Mouse (Mus musculus): ENCODE measurements around the gene Gnb3. TPM values are rescaled to one million over a fixed set of nuclear protein-coding genes. Genes with fewer than 3 reads are reported as not detected.

The Gnb3 gene
- polyA plus RNA-seq, 1 experiment from 2014 or later, result 1.2 TPM

GRCm38 (mm10) chr6:124863658-124864298, 23.7 kb upstream of the Gnb3 start, which contains the start of gene Gpr162:
TSS of gene Gpr162 (minus strand) at chr6:124863983.
- Histone ChIP-seq H3K9me3 (no peaks in the 10 kb centered on the region), H3K36me3 (no peaks in the 10 kb centered on the region), H3K27ac (no peak within 1 kb of the TSS), H3K4me1 (replicated peaks) (peaks cover 28% of the 10 kb centered on the region), H3K9ac (peak within 1 kb of the TSS; percentile 47), H3K4me2 (replicated peaks) (peak within 1 kb of the TSS; percentile 80), H3K27me3 (replicated peaks) (peaks cover 20% of the 10 kb centered on the region), H3K4me3 (replicated peaks) (peak within 1 kb of the TSS; percentile 48)
- WGBS, result under 1% methylated on average over 37 of the region's 43 CpGs
- ATAC-seq, result peak; percentile 81

- Histone ChIP-seq H3K4me2 (replicated peaks) (peak overlapping the region; percentile 80), H3K27ac (no peak overlapping the region), H3K9me3 (no peaks in the 10 kb centered on the region), H3K9ac (peak overlapping the region; percentile 47), H3K4me3 (replicated peaks) (peak overlapping the region; percentile 48), H3K36me3 (no peaks in the 10 kb centered on the region), H3K27me3 (replicated peaks) (peaks cover 21% of the 10 kb centered on the region), H3K4me1 (replicated peaks) (peaks cover 32% of the 10 kb centered on the region)
- ATAC-seq, result peak; percentile 51
- WGBS, result 1% methylated on average over 16 of the region's 16 CpGs
These were observed 23.1 kb upstream of the Gnb3 start for GRCm38 (mm10) chr6:124863125-124863657.

- Histone ChIP-seq H3K9me3 (no peaks in the 10 kb centered on the region), H3K27ac (no peak overlapping the region), H3K4me3 (replicated peaks) (peak overlapping the region; percentile 48), H3K27me3 (replicated peaks) (peaks cover 21% of the 10 kb centered on the region), H3K4me1 (replicated peaks) (peaks cover 34% of the 10 kb centered on the region), H3K4me2 (replicated peaks) (peak overlapping the region; percentile 80), H3K9ac (no peak overlapping the region), H3K36me3 (no peaks in the 10 kb centered on the region)
- peak; percentile 2; the same call in 1 of the 2 replicates for ATAC-seq
- 15% methylated on average over 8 of the region's 8 CpGs for WGBS
These were observed 22.5 kb upstream of the Gnb3 start for GRCm38 (mm10) chr6:124862406-124863124.

- WGBS, result 40% methylated on average over 3 of the region's 3 CpGs
- no peak for ATAC-seq
- no peaks in the 10 kb centered on the region for H3K36me3 ChIP-seq
- no peak overlapping the region for H3K9ac ChIP-seq
- no peaks in the 10 kb centered on the region for H3K9me3 ChIP-seq
- peaks cover 20% of the 10 kb centered on the region for H3K27me3 ChIP-seq (replicated peaks)
- peaks cover 34% of the 10 kb centered on the region for H3K4me1 ChIP-seq (replicated peaks)
- H3K4me2 ChIP-seq (replicated peaks), result no peak overlapping the region
- no peak overlapping the region for H3K27ac ChIP-seq
- no peak overlapping the region for H3K4me3 ChIP-seq (replicated peaks)
These were observed 21.7 kb upstream of the Gnb3 start for GRCm38 (mm10) chr6:124861802-124862201.

- Histone ChIP-seq H3K27me3 (replicated peaks) (peaks cover 20% of the 10 kb centered on the region), H3K4me1 (replicated peaks) (peaks cover 37% of the 10 kb centered on the region), H3K36me3 (no peaks in the 10 kb centered on the region), H3K27ac (no peak overlapping the region), H3K4me2 (replicated peaks) (no peak overlapping the region), H3K9me3 (no peaks in the 10 kb centered on the region), H3K9ac (no peak overlapping the region), H3K4me3 (replicated peaks) (no peak overlapping the region)
- WGBS, result 83% methylated on average over 19 of the region's 19 CpGs
- ATAC-seq, result no peak
These were observed 21.2 kb upstream of the Gnb3 start for GRCm38 (mm10) chr6:124861266-124861665.

- 83% methylated on average over 9 of the region's 9 CpGs for WGBS
- H3K9ac ChIP-seq, result no peak overlapping the region
- peaks cover 37% of the 10 kb centered on the region for H3K4me1 ChIP-seq (replicated peaks)
- H3K36me3 ChIP-seq, result no peaks in the 10 kb centered on the region
- no peak for ATAC-seq
- H3K27ac ChIP-seq, result no peak overlapping the region
- no peaks in the 10 kb centered on the region for H3K9me3 ChIP-seq
- H3K4me2 ChIP-seq (replicated peaks), result no peak overlapping the region
- no peak overlapping the region for H3K4me3 ChIP-seq (replicated peaks)
- H3K27me3 ChIP-seq (replicated peaks), result peaks cover 21% of the 10 kb centered on the region
These were observed 20.4 kb upstream of the Gnb3 start for GRCm38 (mm10) chr6:124860511-124860910.

GRCm38 (mm10) chr6:124859725-124860124, 19.6 kb upstream of the Gnb3 start:
- peaks cover 21% of the 10 kb centered on the region for H3K27me3 ChIP-seq (replicated peaks)
- WGBS, result 7% methylated on average over 12 of the region's 12 CpGs
- H3K4me1 ChIP-seq (replicated peaks), result peaks cover 37% of the 10 kb centered on the region
- peak overlapping the region; percentile 36; the same call in 1 of the 2 replicates for H3K27ac ChIP-seq
- peak overlapping the region; percentile 26; the same call in 1 of the 2 replicates for H3K4me2 ChIP-seq (replicated peaks)
- no peaks in the 10 kb centered on the region for H3K36me3 ChIP-seq
- H3K4me3 ChIP-seq (replicated peaks), result 0 out of 2 replicates have a peak overlapping the region, but pooled peaks have one; percentile 2
- no peak overlapping the region for H3K9ac ChIP-seq
- H3K9me3 ChIP-seq, result no peaks in the 10 kb centered on the region
- peak; percentile 12; the same call in 1 of the 2 replicates for ATAC-seq

- ATAC-seq, result no peak
- 75% methylated on average over 28 of the region's 28 CpGs for WGBS
- peak overlapping the region; percentile 95 for H3K4me2 ChIP-seq (replicated peaks)
- H3K27ac ChIP-seq, result no peak overlapping the region
- no peaks in the 10 kb centered on the region for H3K36me3 ChIP-seq
- no peaks in the 10 kb centered on the region for H3K9me3 ChIP-seq
- peaks cover 32% of the 10 kb centered on the region for H3K4me1 ChIP-seq (replicated peaks)
- no peak overlapping the region for H3K4me3 ChIP-seq (replicated peaks)
- H3K27me3 ChIP-seq (replicated peaks), result peaks cover 21% of the 10 kb centered on the region
- H3K9ac ChIP-seq, result no peak overlapping the region
These were observed 18.7 kb upstream of the Gnb3 start for GRCm38 (mm10) chr6:124858561-124859318.

- H3K27me3 ChIP-seq (replicated peaks), result peaks cover 19% of the 10 kb centered on the region
- H3K9ac ChIP-seq, result peak overlapping the region; percentile 83; the same call in 1 of the 2 replicates
- WGBS, result 28% methylated on average over 26 of the region's 26 CpGs
- peak overlapping the region; percentile 95; the same call in 1 of the 2 replicates for H3K27ac ChIP-seq
- H3K9me3 ChIP-seq, result no peaks in the 10 kb centered on the region
- peak overlapping the region; percentile 81 for H3K4me3 ChIP-seq (replicated peaks)
- H3K36me3 ChIP-seq, result no peaks in the 10 kb centered on the region
- peaks cover 27% of the 10 kb centered on the region for H3K4me1 ChIP-seq (replicated peaks)
- no peak for ATAC-seq
- H3K4me2 ChIP-seq (replicated peaks), result peak overlapping the region; percentile 95
These were observed 17.9 kb upstream of the Gnb3 start for GRCm38 (mm10) chr6:124857840-124858530.

- WGBS, result under 1% methylated on average over 81 of the region's 86 CpGs
- Histone ChIP-seq H3K36me3 (no peaks in the 10 kb centered on the region), H3K4me1 (replicated peaks) (peaks cover 23% of the 10 kb centered on the region), H3K9ac (peak within 1 kb of the TSS; percentile 83), H3K9me3 (no peaks in the 10 kb centered on the region), H3K4me3 (replicated peaks) (peak within 1 kb of the TSS; percentile 81), H3K4me2 (replicated peaks) (peak within 1 kb of the TSS; percentile 95), H3K27me3 (replicated peaks) (peaks cover 16% of the 10 kb centered on the region; the same call in 1 of the 2 replicates), H3K27ac (peak within 1 kb of the TSS; percentile 95)
- ATAC-seq, result peak; percentile 89
These were observed 17.1 kb upstream of the Gnb3 start, which contains the start of gene P3h3 for GRCm38 (mm10) chr6:124856916-124857839. TSS of gene P3h3 (minus strand) at chr6:124857752.

Data from intestine, embryonic 15.5 days (tissue).